Mouse (Mus musculus): ENCODE measurements at regions not wholly inside any gene's neighbourhood (a gene's known extent, or its start where the extent isn't known, plus 50 kb on each side); places are given as distances from the start of the nearest gene placed in this dataset.
"Not testable (repeated sequence)": the region's sequence is repeated elsewhere in the genome, so short reads cannot be mapped to it uniquely, and the experiment has no call there.

DNA sequence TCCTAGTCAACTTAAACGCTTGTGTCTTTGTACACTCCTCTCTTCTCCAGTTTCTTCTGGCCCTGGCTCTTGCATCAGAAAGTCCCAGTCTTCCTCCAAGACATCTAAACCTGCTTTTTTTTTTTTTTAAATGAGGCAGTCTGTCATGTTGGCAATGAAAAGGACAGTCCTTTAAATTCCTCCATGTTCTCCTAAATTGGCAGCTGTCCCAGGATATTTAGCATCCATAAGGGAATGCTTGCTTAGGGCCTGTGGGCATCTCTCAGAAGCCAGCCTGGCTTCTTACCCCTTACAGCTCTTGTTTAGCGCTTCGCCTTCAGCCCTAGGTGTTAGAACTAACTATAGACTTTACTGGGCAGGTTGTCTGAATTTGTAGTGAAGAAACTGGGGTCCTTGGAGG lies 311.2 kb downstream of the Eipr1 start:
- Histone ChIP-seq H3K4me1 (ENCODE audit: control insufficient read depth, insufficient read depth, insufficient read length) (no peaks in the 10 kb centered on the region), H3K36me3 (ENCODE audit: control insufficient read depth, insufficient read depth, low read length) (no peaks in the 10 kb centered on the region), H3K27me3 (ENCODE audit: control insufficient read depth, insufficient read depth, low read length) (no peaks in the 10 kb centered on the region), H3K4me3 (ENCODE audit: extremely low read depth, insufficient read depth, insufficient read length) (no peak overlapping the region), H3K27ac (ENCODE audit: insufficient read depth, low read length) (no peak overlapping the region)
- TF ChIP-seq CTCF (IDR thresholded peaks at IDR 0.05; ENCODE audit: extremely low read depth, insufficient read depth, insufficient read length, insufficient replicate concordance) (no peak), POLR2A (IDR thresholded peaks at IDR 0.05; ENCODE audit: low read depth, low read length) (no peak)
- WGBS, result 89% methylated on average over 3 of the region's 3 CpGs
- no peak for DNase-seq (ENCODE audit: low read depth in 1 of 2, low spot score in 2 of 2)

DNA sequence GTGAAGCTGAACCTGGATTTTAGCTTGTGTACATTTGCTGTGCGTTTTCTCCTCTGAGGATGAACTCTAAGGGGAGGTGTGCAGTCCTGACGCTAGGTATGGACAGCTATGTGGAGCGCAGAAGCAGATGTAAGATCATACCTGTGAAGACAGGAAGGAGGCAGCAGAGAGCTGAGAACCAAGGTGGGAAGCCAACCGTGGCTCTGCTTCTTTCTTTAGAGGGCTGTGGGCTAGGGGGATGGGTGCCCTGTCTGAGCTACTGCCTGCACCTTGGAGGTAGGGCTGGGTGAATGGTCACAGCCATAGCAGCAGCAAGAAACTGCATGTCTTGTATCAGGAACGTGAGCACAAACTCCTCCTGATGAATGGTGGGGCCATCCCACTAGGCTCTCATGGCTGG lies 316.6 kb downstream of the Eipr1 start:
- WGBS, result 50% methylated on average over 5 of the region's 5 CpGs
- H3K27me3 ChIP-seq (ENCODE audit: control insufficient read depth, insufficient read depth, low read length), result no peaks in the 10 kb centered on the region
- TF ChIP-seq CTCF (IDR thresholded peaks at IDR 0.05; ENCODE audit: extremely low read depth, insufficient read depth, insufficient read length, insufficient replicate concordance), result no peak
- no peak for TF ChIP-seq POLR2A (IDR thresholded peaks at IDR 0.05; ENCODE audit: low read depth, low read length)
- H3K4me1 ChIP-seq (ENCODE audit: control insufficient read depth, insufficient read depth, insufficient read length), result no peaks in the 10 kb centered on the region
- H3K36me3 ChIP-seq (ENCODE audit: control insufficient read depth, insufficient read depth, low read length), result no peaks in the 10 kb centered on the region
- no peak overlapping the region for H3K27ac ChIP-seq (ENCODE audit: insufficient read depth, low read length)
- no peak for DNase-seq (ENCODE audit: low read depth in 1 of 2, low spot score in 2 of 2)
- H3K4me3 ChIP-seq (ENCODE audit: extremely low read depth, insufficient read depth, insufficient read length), result no peak overlapping the region

DNA sequence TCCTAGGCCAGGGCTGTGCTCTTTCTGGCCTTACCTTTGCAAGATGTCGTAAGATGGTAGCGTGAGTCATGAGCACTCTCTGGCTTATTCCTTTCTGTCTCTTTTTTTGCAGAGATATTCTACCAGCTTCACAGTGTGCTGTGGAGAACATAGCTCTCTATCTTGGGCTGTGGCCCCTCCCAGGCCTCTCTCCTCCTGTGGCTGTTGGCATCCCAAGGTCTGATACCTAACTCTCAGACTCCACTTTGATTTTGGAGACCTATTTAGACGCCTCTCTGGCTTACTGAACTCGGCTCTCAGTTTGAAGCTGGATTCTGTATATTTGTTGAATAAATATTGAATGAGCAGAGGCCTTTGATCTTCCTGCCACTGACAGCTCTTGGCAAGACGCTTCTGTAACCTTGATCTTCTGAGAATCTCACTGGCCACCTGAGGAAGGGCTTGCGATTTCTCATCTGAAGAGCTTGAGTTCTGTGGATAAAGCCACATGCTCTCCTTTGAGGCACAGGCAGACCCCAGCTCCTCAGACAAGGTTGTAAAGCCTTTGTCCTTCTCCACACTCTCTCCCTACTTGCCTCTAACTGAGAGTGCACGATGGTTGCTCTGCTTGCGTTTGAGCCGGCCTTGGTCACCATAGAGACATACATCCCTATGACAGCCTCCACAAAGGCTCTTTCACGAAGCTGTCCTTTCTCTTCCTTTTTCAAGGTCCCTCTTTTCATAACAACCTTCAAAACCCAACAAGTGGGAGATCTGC lies 323.7 kb downstream of the Eipr1 start:
- Histone ChIP-seq H3K27me3 (ENCODE audit: control insufficient read depth, insufficient read depth, low read length) (no peaks in the 10 kb centered on the region), H3K36me3 (ENCODE audit: control insufficient read depth, insufficient read depth, low read length) (no peaks in the 10 kb centered on the region), H3K27ac (ENCODE audit: insufficient read depth, low read length) (no peak overlapping the region), H3K4me1 (ENCODE audit: control insufficient read depth, insufficient read depth, insufficient read length) (no peaks in the 10 kb centered on the region), H3K4me3 (ENCODE audit: extremely low read depth, insufficient read depth, insufficient read length) (no peak overlapping the region)
- TF ChIP-seq CTCF (IDR thresholded peaks at IDR 0.05; ENCODE audit: extremely low read depth, insufficient read depth, insufficient read length, insufficient replicate concordance) (no peak), POLR2A (IDR thresholded peaks at IDR 0.05; ENCODE audit: low read depth, low read length) (no peak)
- 87% methylated on average over 10 of the region's 10 CpGs for WGBS
- DNase-seq (ENCODE audit: low read depth in 1 of 2, low spot score in 2 of 2), result no peak

GRCm38 (mm10) chr12:29076606-29077005 lies 325.0 kb downstream of the Eipr1 start:
- no peak for TF ChIP-seq POLR2A (IDR thresholded peaks at IDR 0.05; ENCODE audit: low read depth, low read length)
- no peak for TF ChIP-seq CTCF (IDR thresholded peaks at IDR 0.05; ENCODE audit: extremely low read depth, insufficient read depth, insufficient read length, insufficient replicate concordance)
- Histone ChIP-seq H3K4me3 (ENCODE audit: extremely low read depth, insufficient read depth, insufficient read length) (no peak overlapping the region), H3K27ac (ENCODE audit: insufficient read depth, low read length) (no peak overlapping the region), H3K27me3 (ENCODE audit: control insufficient read depth, insufficient read depth, low read length) (no peaks in the 10 kb centered on the region), H3K36me3 (ENCODE audit: control insufficient read depth, insufficient read depth, low read length) (no peaks in the 10 kb centered on the region), H3K4me1 (ENCODE audit: control insufficient read depth, insufficient read depth, insufficient read length) (no peaks in the 10 kb centered on the region)
- WGBS, result 77% methylated on average over 1 of the region's 1 CpGs
- DNase-seq (ENCODE audit: low read depth in 1 of 2, low spot score in 2 of 2), result no peak

- DNase-seq (ENCODE audit: low read depth in 1 of 2, low spot score in 2 of 2), result no peak
- Histone ChIP-seq H3K27ac (ENCODE audit: insufficient read depth, low read length) (no peak overlapping the region), H3K36me3 (ENCODE audit: control insufficient read depth, insufficient read depth, low read length) (no peaks in the 10 kb centered on the region), H3K4me3 (ENCODE audit: extremely low read depth, insufficient read depth, insufficient read length) (no peak overlapping the region), H3K27me3 (ENCODE audit: control insufficient read depth, insufficient read depth, low read length) (no peaks in the 10 kb centered on the region), H3K4me1 (ENCODE audit: control insufficient read depth, insufficient read depth, insufficient read length) (no peaks in the 10 kb centered on the region)
- TF ChIP-seq POLR2A (IDR thresholded peaks at IDR 0.05; ENCODE audit: low read depth, low read length) (no peak), CTCF (IDR thresholded peaks at IDR 0.05; ENCODE audit: extremely low read depth, insufficient read depth, insufficient read length, insufficient replicate concordance) (no peak)
- WGBS, result 88% methylated on average over 1 of the region's 1 CpGs
These were observed 327.4 kb downstream of the Eipr1 start for GRCm38 (mm10) chr12:29079011-29079410.

- TF ChIP-seq POLR2A (IDR thresholded peaks at IDR 0.05; ENCODE audit: low read depth, low read length), result no peak
- TF ChIP-seq CTCF (IDR thresholded peaks at IDR 0.05; ENCODE audit: extremely low read depth, insufficient read depth, insufficient read length, insufficient replicate concordance), result no peak
- 43% methylated on average over 13 of the region's 13 CpGs for WGBS
- Histone ChIP-seq H3K27ac (ENCODE audit: insufficient read depth, low read length) (no peak overlapping the region), H3K27me3 (ENCODE audit: control insufficient read depth, insufficient read depth, low read length) (no peaks in the 10 kb centered on the region), H3K36me3 (ENCODE audit: control insufficient read depth, insufficient read depth, low read length) (no peaks in the 10 kb centered on the region), H3K4me3 (ENCODE audit: extremely low read depth, insufficient read depth, insufficient read length) (no peak overlapping the region), H3K4me1 (ENCODE audit: control insufficient read depth, insufficient read depth, insufficient read length) (no peaks in the 10 kb centered on the region)
- DNase-seq (ENCODE audit: low read depth in 1 of 2, low spot score in 2 of 2), result no peak
These were observed 332.0 kb downstream of the Eipr1 start for GRCm38 (mm10) chr12:29083426-29084221.

GRCm38 (mm10) chr12:29087245-29087644 lies 335.6 kb downstream of the Eipr1 start:
- not testable (repeated sequence) for H3K4me1 ChIP-seq (ENCODE audit: control insufficient read depth, insufficient read depth, insufficient read length); H3K4me3 ChIP-seq (ENCODE audit: extremely low read depth, insufficient read depth, insufficient read length); H3K27me3 ChIP-seq (ENCODE audit: control insufficient read depth, insufficient read depth, low read length); H3K27ac ChIP-seq (ENCODE audit: insufficient read depth, low read length); H3K36me3 ChIP-seq (ENCODE audit: control insufficient read depth, insufficient read depth, low read length); DNase-seq (ENCODE audit: low read depth in 1 of 2, low spot score in 2 of 2)
- WGBS, result 88% methylated on average over 2 of the region's 2 CpGs

All from spleen, adult 2 months (tissue).